Mouse (Mus musculus) megakaryocyte, embryonic 14.5 days (primary cell): ENCODE results near the gene Grin1. TPM values are rescaled to one million over a fixed set of nuclear protein-coding genes. Genes with fewer than 3 reads are reported as not detected.
A peak's percentile ranks its signal among the peaks of the same experiment; 100 is the strongest.

ENCODE experiments used
- H3K27me3 ChIP-seq: replicated peaks from 2 replicates; pipeline ENCODE3; 2012; ENCODE audit warnings: inconsistent platforms
- H3K36me3 ChIP-seq: replicated peaks from 2 replicates; pipeline ENCODE3; 2012; ENCODE audit warnings: low read length, inconsistent platforms, mixed read lengths
- H3K4me1 ChIP-seq: 2 replicates; pipeline ENCODE4 v1.6.1; 2012; ENCODE audit warnings: inconsistent platforms
- H3K4me3 ChIP-seq: replicated peaks from 2 replicates; pipeline ENCODE3; 2012; ENCODE audit warnings: moderate library complexity, mild to moderate bottlenecking, inconsistent platforms
- H3K9me3 ChIP-seq: 2 replicates; pipeline ENCODE4 v1.6.1; 2012; ENCODE audit warnings: inconsistent platforms
- FLI1 ChIP-seq: IDR thresholded peaks from 2 replicates; pipeline ENCODE4 v1.6.1; 2012; ENCODE audit warnings: low read length, inconsistent platforms, mixed read lengths
- GATA1 ChIP-seq: IDR thresholded peaks from 3 replicates; pipeline ENCODE4 v1.6.1; 2012; ENCODE audit warnings: mixed read lengths, low read length, inconsistent platforms, borderline replicate concordance
- polyA plus RNA-seq: library from polyadenylated mRNA; stranded (reverse); fragments of >175 nt; gene quantifications from 2 replicates; pipeline ENCODE4 v1.2.3, GENCODE M21; 2012; ENCODE audit warnings: low replicate concordance; ENCODE audit not compliant: insufficient read depth

The Grin1 gene
- polyA plus RNA-seq, 1 experiment: not detected

DNA sequence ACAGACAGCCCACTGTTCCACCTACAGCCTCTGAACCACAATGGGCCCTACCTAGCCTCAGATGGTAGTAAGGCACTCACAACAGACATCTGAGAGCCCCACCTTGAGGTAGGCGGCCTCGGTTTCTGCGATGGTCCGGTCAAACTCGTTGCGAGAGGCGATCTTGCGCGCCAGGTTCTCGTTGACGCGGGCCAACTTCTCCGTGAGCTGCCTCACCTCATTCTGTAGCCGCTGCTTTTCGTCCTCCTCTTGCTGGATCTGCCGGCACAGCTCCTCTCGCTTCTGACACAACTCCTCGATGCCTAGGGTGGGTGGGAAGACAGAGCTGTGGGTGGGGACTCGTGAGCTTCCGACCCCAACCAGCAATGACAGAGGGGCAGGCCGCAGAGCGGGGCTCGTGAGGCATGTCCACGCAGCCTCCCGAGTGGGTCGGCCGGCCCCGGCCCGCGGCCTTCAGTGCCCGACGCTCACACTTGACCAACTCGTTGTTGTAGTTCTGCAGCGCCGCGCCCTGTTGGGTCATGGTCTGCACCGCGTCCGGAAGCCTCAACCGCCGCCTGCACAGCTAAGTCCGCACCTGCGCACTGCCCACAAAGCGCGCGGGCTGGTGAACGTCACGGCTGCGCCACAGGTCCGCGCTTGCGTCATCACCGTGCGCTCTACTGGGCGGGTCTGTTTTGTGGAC lies 47.0 kb downstream of the Grin1 start, which contains the start of the genes Ssna1 and Anapc2:
TSS of gene Ssna1 (minus strand) at position 612 of the 685 bp plus-strand sequence.
TSS of gene Anapc2 (plus strand) at position 652 of the 685 bp plus-strand sequence.
- Histone ChIP-seq H3K9me3 (no peaks in the 10 kb centered on the region), H3K4me1 (peaks cover 76% of the 10 kb centered on the region), H3K4me3 (peak within 1 kb of the TSS; percentile 97), H3K36me3 (peaks cover 80% of the 10 kb centered on the region), H3K27me3 (no peaks in the 10 kb centered on the region)
- TF ChIP-seq GATA1 (no peak), FLI1 (no peak)

DNA sequence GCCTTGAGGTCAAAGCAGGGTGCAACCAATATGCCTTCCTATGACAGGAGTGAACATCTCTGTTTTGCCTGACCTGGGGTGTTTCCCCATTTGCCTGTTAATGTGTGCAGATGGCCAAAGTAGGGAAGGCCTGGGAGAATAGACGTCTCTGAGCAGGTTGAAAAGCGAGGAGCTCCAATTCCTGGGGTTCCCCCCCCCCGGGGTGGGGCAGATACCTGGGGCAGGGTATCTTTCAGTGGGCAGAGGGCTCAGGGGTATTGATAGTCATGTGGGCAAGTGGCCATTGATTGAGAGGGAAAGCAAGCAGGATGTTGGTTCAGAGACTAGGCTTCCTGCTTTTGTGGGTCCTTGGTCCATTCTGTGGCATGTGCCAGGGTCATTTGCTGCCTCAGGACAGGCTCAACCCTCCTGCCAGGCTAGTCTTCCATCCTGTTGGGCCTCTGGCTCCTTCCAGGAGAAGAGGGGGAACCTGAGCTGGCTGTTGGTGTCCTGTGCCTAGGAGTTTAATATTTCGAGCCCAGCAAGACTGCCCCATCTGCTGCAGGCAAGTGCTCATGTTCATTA lies 51.2 kb downstream of the Grin1 start:
- no peak for TF ChIP-seq GATA1
- no peak for TF ChIP-seq FLI1
- Histone ChIP-seq H3K9me3 (no peaks in the 10 kb centered on the region), H3K4me3 (no peak overlapping the region), H3K36me3 (peaks cover 58% of the 10 kb centered on the region), H3K27me3 (no peaks in the 10 kb centered on the region), H3K4me1 (peaks cover 93% of the 10 kb centered on the region)

DNA sequence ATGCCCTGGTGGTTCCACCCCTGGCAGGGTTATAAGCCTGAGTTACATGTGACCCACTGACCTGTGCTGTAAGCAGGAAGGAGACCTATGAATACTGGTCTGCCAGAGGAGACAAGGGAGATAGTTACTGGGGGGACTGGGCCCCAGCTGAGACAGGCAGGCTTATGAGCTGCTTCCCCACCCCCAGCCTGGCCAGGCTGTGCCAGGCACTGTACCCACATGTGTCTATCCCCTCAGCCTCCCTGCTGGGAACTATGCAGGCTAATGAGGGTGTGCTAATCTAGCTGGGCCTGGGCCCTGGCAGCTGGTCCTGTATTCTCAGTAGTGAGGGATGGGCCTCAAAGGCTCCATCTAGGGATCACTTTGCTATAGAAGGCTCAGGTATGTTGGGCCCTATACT lies 51.7 kb downstream of the Grin1 start:
- H3K27me3 ChIP-seq: no peaks in the 10 kb centered on the region
- H3K4me3 ChIP-seq: peak overlapping the region; percentile 51
- TF ChIP-seq FLI1: no peak
- TF ChIP-seq GATA1: no peak
- no peaks in the 10 kb centered on the region for H3K9me3 ChIP-seq
- peaks cover 58% of the 10 kb centered on the region for H3K36me3 ChIP-seq
- peaks cover 92% of the 10 kb centered on the region for H3K4me1 ChIP-seq

DNA sequence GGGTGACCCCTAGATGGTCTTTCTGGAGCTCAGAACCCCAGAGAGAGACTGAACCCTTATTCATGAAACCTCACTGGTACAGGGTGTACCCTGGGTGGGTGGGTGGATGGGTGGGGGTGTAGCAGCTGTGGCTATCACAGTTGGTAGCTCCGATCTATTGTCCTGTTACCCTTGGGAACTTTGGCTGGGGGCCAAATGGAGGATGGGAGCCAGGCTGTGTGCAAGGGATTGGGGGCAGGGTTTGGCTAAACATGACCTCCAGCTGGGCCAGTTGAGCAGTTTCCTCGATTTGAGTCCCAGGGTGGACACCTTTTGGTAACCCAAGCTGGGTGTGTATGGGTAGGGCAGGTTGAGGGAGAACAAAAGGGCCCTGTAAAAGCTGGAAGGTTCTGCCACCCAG lies 52.3 kb downstream of the Grin1 start:
- peaks cover 58% of the 10 kb centered on the region for H3K36me3 ChIP-seq

DNA sequence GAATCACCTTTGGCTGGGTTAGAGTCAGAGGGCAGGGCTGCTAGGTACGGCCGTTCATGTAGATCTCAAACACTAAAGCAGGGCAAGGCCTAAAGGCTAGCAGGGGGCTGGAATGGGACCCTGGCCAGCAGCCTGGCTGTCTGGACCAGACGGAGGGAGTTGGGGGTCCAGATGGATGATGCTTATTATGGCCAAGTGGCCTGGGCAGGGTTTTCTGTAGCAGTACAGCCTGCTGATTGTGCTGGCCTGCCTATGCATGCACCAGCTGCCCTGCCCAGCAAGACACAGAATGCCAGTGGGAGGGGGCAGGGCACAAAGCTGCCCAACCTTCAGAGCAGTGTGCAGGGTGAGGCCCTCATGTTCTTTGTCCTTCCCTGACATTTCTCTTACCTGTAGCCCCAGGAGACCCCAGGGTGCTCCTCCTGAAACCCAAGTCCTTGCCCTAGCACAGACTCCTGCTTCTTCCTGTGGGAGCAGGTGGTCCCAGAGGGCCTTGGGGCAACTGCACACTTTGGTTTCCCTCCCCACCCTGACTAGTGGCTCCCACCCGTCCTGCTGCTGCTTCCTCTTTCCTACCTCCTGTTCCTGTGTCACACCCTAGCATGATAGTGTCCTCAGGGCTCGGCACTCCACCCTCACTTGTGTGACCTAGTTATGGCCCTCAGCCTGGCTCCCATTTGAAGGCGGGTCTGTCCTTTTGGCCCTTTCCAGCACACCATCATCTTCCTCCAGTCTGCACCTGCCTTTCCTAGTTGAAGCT lies 52.9 kb downstream of the Grin1 start:
- Histone ChIP-seq H3K27me3 (no peaks in the 10 kb centered on the region), H3K9me3 (no peaks in the 10 kb centered on the region), H3K4me1 (peaks cover 95% of the 10 kb centered on the region), H3K4me3 (peak overlapping the region; percentile 88), H3K36me3 (peaks cover 58% of the 10 kb centered on the region)
- TF ChIP-seq GATA1 (no peak), FLI1 (no peak)

More for the DNA sequence above, 52.3 kb downstream of the Grin1 start:
- Histone ChIP-seq H3K27me3 (no peaks in the 10 kb centered on the region), H3K9me3 (no peaks in the 10 kb centered on the region), H3K4me1 (peaks cover 96% of the 10 kb centered on the region), H3K4me3 (peak overlapping the region; percentile 88)
- TF ChIP-seq FLI1: no peak
- TF ChIP-seq GATA1: no peak

DNA sequence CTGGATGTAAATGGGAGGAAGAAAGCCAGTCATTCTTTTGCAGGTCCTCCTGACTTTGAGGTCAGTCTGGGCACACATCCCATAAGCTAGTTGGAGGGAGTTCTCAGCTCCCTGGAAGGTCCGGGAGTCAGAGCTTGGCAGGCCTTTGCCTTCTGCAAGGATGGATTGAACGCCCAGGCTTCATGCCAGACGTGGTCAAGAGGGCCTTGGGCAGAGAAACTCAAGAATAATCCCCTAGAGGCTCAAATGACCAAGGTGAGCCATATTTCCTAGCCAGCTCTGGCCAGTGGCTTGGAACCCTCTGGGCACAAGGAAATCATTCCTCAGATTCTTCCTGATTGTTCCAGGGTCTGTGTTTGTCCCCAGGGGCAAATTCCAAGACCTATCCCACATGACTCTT lies 54.1 kb downstream of the Grin1 start:
- Histone ChIP-seq H3K9me3 (no peaks in the 10 kb centered on the region), H3K27me3 (no peaks in the 10 kb centered on the region), H3K36me3 (peaks cover 46% of the 10 kb centered on the region), H3K4me3 (peak overlapping the region; percentile 76), H3K4me1 (peaks cover 83% of the 10 kb centered on the region)
- no peak for TF ChIP-seq GATA1
- TF ChIP-seq FLI1: no peak

DNA sequence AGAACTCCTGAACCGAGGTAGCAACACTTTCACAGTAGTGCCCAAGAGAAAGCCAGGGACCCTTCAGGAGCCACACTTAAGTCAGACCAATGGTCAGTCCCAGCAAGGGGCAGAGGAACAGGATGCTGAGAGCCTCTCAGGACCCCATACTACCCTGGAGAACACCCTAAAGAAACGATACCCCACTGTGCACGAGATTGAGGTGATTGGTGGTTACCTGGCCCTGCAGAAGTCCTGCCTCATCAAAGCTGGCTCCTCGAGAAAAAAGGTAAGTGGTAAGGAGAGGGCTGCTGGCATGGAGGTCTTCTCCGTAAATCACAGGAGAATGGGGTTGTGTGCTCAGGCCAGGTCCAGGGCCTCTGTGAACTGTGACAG lies 54.7 kb downstream of the Grin1 start:
- TF ChIP-seq GATA1: no peak
- TF ChIP-seq FLI1: no peak
- peaks cover 77% of the 10 kb centered on the region for H3K4me1 ChIP-seq
- H3K9me3 ChIP-seq: no peaks in the 10 kb centered on the region
- H3K27me3 ChIP-seq: no peaks in the 10 kb centered on the region
- H3K36me3 ChIP-seq: peaks cover 40% of the 10 kb centered on the region
- H3K4me3 ChIP-seq: peak overlapping the region; percentile 96

DNA sequence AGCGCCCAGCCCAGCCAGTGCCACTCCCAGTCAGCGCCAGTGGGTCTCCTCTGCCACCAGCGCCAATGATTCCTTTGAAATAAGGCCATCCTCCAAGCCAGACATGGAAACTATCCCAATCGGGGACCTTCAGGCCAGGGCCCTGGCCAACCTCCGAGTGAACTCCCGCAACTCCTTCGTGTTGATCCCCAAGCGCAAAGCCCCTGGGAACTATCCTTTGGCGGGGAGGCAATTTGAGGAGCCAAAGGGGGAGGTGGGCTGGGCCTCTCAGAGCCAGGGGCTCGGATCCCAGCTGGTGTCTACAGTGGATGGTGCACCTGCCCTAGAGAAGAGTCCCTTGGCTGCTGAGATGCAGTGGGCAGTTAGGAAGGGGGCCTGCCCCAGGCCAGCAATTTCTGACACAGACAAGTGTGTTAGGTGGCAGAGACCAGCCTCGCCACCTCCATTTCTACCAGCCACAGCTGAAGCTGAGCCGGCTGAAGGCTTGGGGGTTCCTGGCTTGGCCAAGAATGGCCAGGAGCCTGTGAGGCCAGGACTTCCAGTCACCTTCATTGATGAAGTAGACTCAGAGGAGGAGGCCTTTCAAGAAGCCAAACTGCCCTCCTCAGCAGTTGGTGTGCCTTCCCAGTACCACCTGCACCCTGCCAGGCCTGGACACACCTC lies 55.2 kb downstream of the Grin1 start:
- Histone ChIP-seq H3K4me3 (peak overlapping the region; percentile 96), H3K36me3 (peaks cover 35% of the 10 kb centered on the region), H3K4me1 (peaks cover 72% of the 10 kb centered on the region), H3K9me3 (no peaks in the 10 kb centered on the region), H3K27me3 (no peaks in the 10 kb centered on the region)
- TF ChIP-seq GATA1 (no peak), FLI1 (no peak)

DNA sequence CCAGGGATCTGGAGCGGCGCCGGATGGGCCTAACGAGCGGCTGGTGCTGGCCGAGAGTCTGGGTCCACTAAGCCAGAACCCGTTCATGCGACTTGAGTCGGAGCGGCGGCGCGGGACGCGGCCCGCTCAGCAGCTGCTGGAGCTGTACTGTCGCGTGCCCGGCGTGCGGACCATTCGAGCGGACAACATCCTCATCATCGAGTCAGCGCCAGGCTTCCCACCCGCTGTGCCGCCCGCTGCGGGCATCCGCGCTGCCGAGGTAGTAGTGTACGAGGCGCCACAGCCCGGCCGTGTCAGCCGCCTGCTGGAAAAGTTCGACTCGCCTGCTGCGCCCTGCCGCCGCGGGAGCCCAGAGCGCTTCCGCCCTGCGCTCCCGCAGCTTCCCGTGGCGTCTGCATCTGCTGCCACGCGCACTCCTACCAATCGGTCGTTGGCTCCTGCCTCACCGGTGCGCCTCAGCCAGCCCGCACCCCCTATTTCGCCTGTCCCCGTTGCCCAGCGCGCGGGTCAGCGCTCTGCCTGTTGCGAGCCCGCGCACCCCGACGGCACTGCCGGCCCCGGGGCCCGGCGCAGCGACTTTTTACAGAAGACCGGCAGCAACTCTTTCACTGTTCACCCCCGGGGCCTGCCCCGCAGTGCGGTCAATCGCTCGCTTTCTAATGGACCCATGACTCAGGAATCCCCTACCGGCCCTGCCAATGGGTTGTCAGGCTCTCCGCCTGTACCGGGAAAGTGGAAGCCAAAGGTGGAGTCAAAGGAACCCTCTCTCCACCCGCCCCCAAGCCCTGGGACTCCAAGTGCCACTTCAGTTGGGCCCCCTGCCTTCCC lies 56.0 kb downstream of the Grin1 start:
- H3K36me3 ChIP-seq: peaks cover 27% of the 10 kb centered on the region
- TF ChIP-seq FLI1 (no peak), GATA1 (no peak)
- H3K4me3 ChIP-seq: peak overlapping the region; percentile 96
- H3K27me3 ChIP-seq: no peaks in the 10 kb centered on the region
- H3K4me1 ChIP-seq: peaks cover 71% of the 10 kb centered on the region
- H3K9me3 ChIP-seq: no peaks in the 10 kb centered on the region

DNA sequence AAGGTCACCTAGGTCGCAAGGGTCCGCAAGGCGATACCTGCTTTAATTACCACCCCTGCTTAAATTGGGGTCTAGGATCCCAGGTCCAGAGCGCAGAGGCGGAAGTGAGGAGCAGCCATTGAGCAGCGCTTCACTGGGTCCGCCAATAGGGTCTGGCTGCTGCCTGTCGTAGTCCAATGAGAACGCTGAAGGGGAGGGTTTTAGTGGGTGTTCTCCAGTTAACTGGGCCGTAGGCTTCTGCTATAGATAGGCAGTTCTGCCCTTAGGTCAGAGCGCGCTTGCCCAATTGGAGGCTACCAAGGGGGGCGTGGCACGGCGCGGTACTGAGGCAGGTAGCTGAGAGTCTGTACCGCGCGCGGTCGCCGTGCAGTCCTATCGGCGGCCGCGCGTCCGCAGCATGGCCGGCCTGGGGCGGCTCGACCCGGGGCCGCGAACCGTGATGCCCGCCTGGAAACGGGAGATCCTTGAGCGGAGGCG lies 56.7 kb downstream of the Grin1 start, which contains the start of gene Tprn:
TSS of gene Tprn (plus strand) at position 328 of the 477 bp plus-strand sequence.
- peak within 1 kb of the TSS; percentile 96 for H3K4me3 ChIP-seq
- no peak for TF ChIP-seq FLI1
- no peak for TF ChIP-seq GATA1
- peaks cover 69% of the 10 kb centered on the region for H3K4me1 ChIP-seq
- peaks cover 20% of the 10 kb centered on the region for H3K36me3 ChIP-seq
- H3K9me3 ChIP-seq: no peaks in the 10 kb centered on the region
- H3K27me3 ChIP-seq: no peaks in the 10 kb centered on the region
